Mouse (Mus musculus): ENCODE measurements at regions not wholly inside any gene's neighbourhood (a gene's known extent, or its start where the extent isn't known, plus 50 kb on each side); places are given as distances from the start of the nearest gene placed in this dataset.

- Histone ChIP-seq H3K9me3 (ENCODE audit: control insufficient read depth, low read length) (no peaks in the 10 kb centered on the region), H3K36me3 (ENCODE audit: control insufficient read depth, insufficient read depth, low read length) (no peaks in the 10 kb centered on the region), H3K9ac (ENCODE audit: low read length) (no peak overlapping the region), H3K4me3 (ENCODE audit: low read depth, low read length) (no peak overlapping the region), H3K4me2 (ENCODE audit: low read depth, low read length, severe bottlenecking) (no peak overlapping the region), H3K27me3 (ENCODE audit: control insufficient read depth, insufficient read depth, low read length) (no peaks in the 10 kb centered on the region), H3K4me1 (replicated peaks; ENCODE audit: control insufficient read depth, insufficient read depth, low read length) (peaks cover 2% of the 10 kb centered on the region; the same call in 1 of the 2 replicates), H3K27ac (ENCODE audit: low read depth, low read length) (no peak overlapping the region)
- DNase-seq (ENCODE audit: low spot score) (peak; percentile 59), ATAC-seq (replicated peaks; ENCODE audit: low FRiP score) (peak; percentile 82)
- 58% methylated on average over 11 of the region's 11 CpGs for WGBS
Measured at GRCm38 (mm10) chr16:8117543-8118167, 307.3 kb downstream of the Tmem114 start.

GRCm38 (mm10) chr16:8111329-8112116 lies 313.4 kb downstream of the Tmem114 start:
- no peak for DNase-seq (ENCODE audit: low spot score)

GRCm38 (mm10) chr16:8108141-8109122 lies 316.5 kb downstream of the Tmem114 start:
- ATAC-seq (replicated peaks; ENCODE audit: low FRiP score) (no peak), DNase-seq (ENCODE audit: low spot score) (no peak)
- Histone ChIP-seq H3K4me3 (ENCODE audit: low read depth, low read length) (no peak overlapping the region), H3K9ac (ENCODE audit: low read length) (no peak overlapping the region), H3K9me3 (ENCODE audit: control insufficient read depth, low read length) (no peaks in the 10 kb centered on the region), H3K4me1 (replicated peaks; ENCODE audit: control insufficient read depth, insufficient read depth, low read length) (no peaks in the 10 kb centered on the region), H3K27me3 (ENCODE audit: control insufficient read depth, insufficient read depth, low read length) (no peaks in the 10 kb centered on the region), H3K36me3 (ENCODE audit: control insufficient read depth, insufficient read depth, low read length) (no peaks in the 10 kb centered on the region), H3K4me2 (ENCODE audit: low read depth, low read length, severe bottlenecking) (no peak overlapping the region), H3K27ac (ENCODE audit: low read depth, low read length) (no peak overlapping the region)
- WGBS: 82% methylated on average over 19 of the region's 19 CpGs

More at GRCm38 (mm10) chr16:8111329-8112116, 313.4 kb downstream of the Tmem114 start:
- Histone ChIP-seq H3K4me2 (ENCODE audit: low read depth, low read length, severe bottlenecking) (no peak overlapping the region), H3K9me3 (ENCODE audit: control insufficient read depth, low read length) (no peaks in the 10 kb centered on the region), H3K4me3 (ENCODE audit: low read depth, low read length) (no peak overlapping the region), H3K9ac (ENCODE audit: low read length) (no peak overlapping the region), H3K27ac (ENCODE audit: low read depth, low read length) (no peak overlapping the region), H3K4me1 (replicated peaks; ENCODE audit: control insufficient read depth, insufficient read depth, low read length) (no peaks in the 10 kb centered on the region), H3K36me3 (ENCODE audit: control insufficient read depth, insufficient read depth, low read length) (no peaks in the 10 kb centered on the region), H3K27me3 (ENCODE audit: control insufficient read depth, insufficient read depth, low read length) (no peaks in the 10 kb centered on the region)
- WGBS: 53% methylated on average over 9 of the region's 9 CpGs
- ATAC-seq (replicated peaks; ENCODE audit: low FRiP score): no peak

GRCm38 (mm10) chr16:8079024-8079423 lies 345.9 kb downstream of the Tmem114 start:
- ATAC-seq (replicated peaks; ENCODE audit: low FRiP score) (no peak), DNase-seq (ENCODE audit: low spot score) (no peak)
- H3K27ac ChIP-seq (ENCODE audit: low read depth, low read length): no peak overlapping the region
- no peaks in the 10 kb centered on the region for H3K9me3 ChIP-seq (ENCODE audit: control insufficient read depth, low read length)
- WGBS: 74% methylated on average over 2 of the region's 2 CpGs
- H3K27me3 ChIP-seq (ENCODE audit: control insufficient read depth, insufficient read depth, low read length): no peaks in the 10 kb centered on the region
- no peak overlapping the region for H3K4me3 ChIP-seq (ENCODE audit: low read depth, low read length)
- H3K4me2 ChIP-seq (ENCODE audit: low read depth, low read length, severe bottlenecking): no peak overlapping the region
- H3K36me3 ChIP-seq (ENCODE audit: control insufficient read depth, insufficient read depth, low read length): no peaks in the 10 kb centered on the region
- H3K9ac ChIP-seq (ENCODE audit: low read length): no peak overlapping the region
- H3K4me1 ChIP-seq (replicated peaks; ENCODE audit: control insufficient read depth, insufficient read depth, low read length): no peaks in the 10 kb centered on the region

GRCm38 (mm10) chr16:8078461-8078860 lies 346.5 kb downstream of the Tmem114 start:
- no peaks in the 10 kb centered on the region for H3K4me1 ChIP-seq (replicated peaks; ENCODE audit: control insufficient read depth, insufficient read depth, low read length)
- ATAC-seq (replicated peaks; ENCODE audit: low FRiP score) (no peak), DNase-seq (ENCODE audit: low spot score) (no peak)
- no peaks in the 10 kb centered on the region for H3K36me3 ChIP-seq (ENCODE audit: control insufficient read depth, insufficient read depth, low read length)
- no peak overlapping the region for H3K9ac ChIP-seq (ENCODE audit: low read length)
- no peak overlapping the region for H3K27ac ChIP-seq (ENCODE audit: low read depth, low read length)
- H3K4me3 ChIP-seq (ENCODE audit: low read depth, low read length): no peak overlapping the region
- no peaks in the 10 kb centered on the region for H3K9me3 ChIP-seq (ENCODE audit: control insufficient read depth, low read length)
- no peaks in the 10 kb centered on the region for H3K27me3 ChIP-seq (ENCODE audit: control insufficient read depth, insufficient read depth, low read length)
- no peak overlapping the region for H3K4me2 ChIP-seq (ENCODE audit: low read depth, low read length, severe bottlenecking)
- WGBS: 65% methylated on average over 3 of the region's 3 CpGs

- no peaks in the 10 kb centered on the region for H3K27me3 ChIP-seq (ENCODE audit: control insufficient read depth, insufficient read depth, low read length)
- no peak overlapping the region for H3K4me3 ChIP-seq (ENCODE audit: low read depth, low read length)
- no peak overlapping the region for H3K4me2 ChIP-seq (ENCODE audit: low read depth, low read length, severe bottlenecking)
- no peak overlapping the region for H3K27ac ChIP-seq (ENCODE audit: low read depth, low read length)
- ATAC-seq (replicated peaks; ENCODE audit: low FRiP score) (no peak), DNase-seq (ENCODE audit: low spot score) (no peak)
- H3K9ac ChIP-seq (ENCODE audit: low read length): no peak overlapping the region
- no peaks in the 10 kb centered on the region for H3K9me3 ChIP-seq (ENCODE audit: control insufficient read depth, low read length)
- WGBS: 76% methylated on average over 4 of the region's 4 CpGs
- H3K36me3 ChIP-seq (ENCODE audit: control insufficient read depth, insufficient read depth, low read length): no peaks in the 10 kb centered on the region
- H3K4me1 ChIP-seq (replicated peaks; ENCODE audit: control insufficient read depth, insufficient read depth, low read length): no peaks in the 10 kb centered on the region
Measured at GRCm38 (mm10) chr16:8074729-8075128, 350.2 kb downstream of the Tmem114 start.

- Histone ChIP-seq H3K4me1 (replicated peaks; ENCODE audit: control insufficient read depth, insufficient read depth, low read length) (no peaks in the 10 kb centered on the region), H3K4me2 (ENCODE audit: low read depth, low read length, severe bottlenecking) (no peak overlapping the region), H3K4me3 (ENCODE audit: low read depth, low read length) (no peak overlapping the region), H3K9ac (ENCODE audit: low read length) (no peak overlapping the region), H3K27me3 (ENCODE audit: control insufficient read depth, insufficient read depth, low read length) (no peaks in the 10 kb centered on the region), H3K9me3 (ENCODE audit: control insufficient read depth, low read length) (no peaks in the 10 kb centered on the region), H3K27ac (ENCODE audit: low read depth, low read length) (no peak overlapping the region), H3K36me3 (ENCODE audit: control insufficient read depth, insufficient read depth, low read length) (no peaks in the 10 kb centered on the region)
- no peak for DNase-seq (ENCODE audit: low spot score)
- 70% methylated on average over 5 of the region's 5 CpGs for WGBS
- ATAC-seq (replicated peaks; ENCODE audit: low FRiP score): no peak
Measured at GRCm38 (mm10) chr16:8053936-8054335, 371.0 kb downstream of the Tmem114 start.

- no peak for ATAC-seq (replicated peaks; ENCODE audit: low FRiP score)
- Histone ChIP-seq H3K4me3 (ENCODE audit: low read depth, low read length) (no peak overlapping the region), H3K4me2 (ENCODE audit: low read depth, low read length, severe bottlenecking) (no peak overlapping the region), H3K9ac (ENCODE audit: low read length) (no peak overlapping the region), H3K9me3 (ENCODE audit: control insufficient read depth, low read length) (no peaks in the 10 kb centered on the region), H3K36me3 (ENCODE audit: control insufficient read depth, insufficient read depth, low read length) (no peaks in the 10 kb centered on the region), H3K4me1 (replicated peaks; ENCODE audit: control insufficient read depth, insufficient read depth, low read length) (no peaks in the 10 kb centered on the region), H3K27ac (ENCODE audit: low read depth, low read length) (no peak overlapping the region), H3K27me3 (ENCODE audit: control insufficient read depth, insufficient read depth, low read length) (no peaks in the 10 kb centered on the region)
- 72% methylated on average over 3 of the region's 3 CpGs for WGBS
- DNase-seq (ENCODE audit: low spot score): no peak
Measured at GRCm38 (mm10) chr16:8008966-8009365, 416.0 kb downstream of the Tmem114 start.
